ENCODE assay signal across 16 mouse cellular contexts in the genomic region with DNA sequence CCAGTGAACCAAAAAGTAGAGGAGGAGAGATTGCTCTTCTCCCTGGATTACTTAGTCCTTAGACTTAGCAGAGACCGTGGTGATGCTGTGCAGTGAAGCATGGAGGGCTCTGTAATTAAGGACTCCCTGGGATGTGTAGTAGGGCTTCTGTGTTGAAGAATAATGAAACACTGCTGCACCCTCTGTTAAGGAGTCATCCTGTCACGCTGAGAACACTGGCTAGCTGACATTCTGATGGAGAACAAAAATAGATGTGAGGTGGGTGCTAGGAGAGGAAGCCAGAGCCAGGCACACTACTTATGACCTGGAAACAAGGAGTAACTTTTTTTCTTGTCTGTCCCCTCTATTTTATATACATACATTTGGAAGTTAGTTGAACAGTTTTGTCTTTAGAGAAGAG. TPM values are rescaled to one million over a fixed set of nuclear protein-coding genes. Genes with fewer than 3 reads are reported as not detected.
DNase-seq lines count a peak whose midpoint lies in the region; ATAC-seq and TF ChIP-seq lines count a peak whose summit lies in the region.
"Had no signal": no experiment of that assay in that cellular context is flagged by ENCODE, and none has a peak within 500 bp of the region (broad histone marks: within the 10 kb centered on the region; RNA-seq: fewer than 3 reads in every experiment).

No protein-coding gene starts in this region.

- H3K4me3 ChIP-seq in heart, embryonic 13.5 days = no peak overlapping the region
- H3K4me3 ChIP-seq in kidney, adult 2 months (ENCODE audit: insufficient read depth, low read depth, low read length) = no peak overlapping the region
- H3K4me3 ChIP-seq in midbrain, embryonic 16.5 days (ENCODE audit: low read depth, low read length) = no peak overlapping the region
- no peak overlapping the region for H3K4me3 ChIP-seq in midbrain, postnatal 0 days (ENCODE audit: low read depth, low read length)
- H3K4me3 ChIP-seq: forebrain, embryonic 10.5 days; kidney, embryonic 15.5 days; lung, embryonic 15.5 days had no signal

- no peaks in the 10 kb centered on the region for H3K27me3 ChIP-seq in heart, embryonic 13.5 days (replicated peaks)
- H3K27me3 ChIP-seq in kidney, adult 2 months (replicated peaks; ENCODE audit: control insufficient read depth, insufficient read depth, low read length) = no peaks in the 10 kb centered on the region
- H3K27me3 ChIP-seq in midbrain, embryonic 16.5 days (ENCODE audit: control insufficient read depth, insufficient read depth, low read depth, low read length) = no peaks in the 10 kb centered on the region
- H3K27me3 ChIP-seq in midbrain, postnatal 0 days (ENCODE audit: insufficient read depth, low read length) = no peaks in the 10 kb centered on the region
- H3K27me3 ChIP-seq: kidney, embryonic 15.5 days; lung, embryonic 15.5 days had no signal

- H3K27ac ChIP-seq in heart, embryonic 13.5 days (replicated peaks) = peak overlapping the region; percentile 82
- H3K27ac ChIP-seq in kidney, adult 2 months (ENCODE audit: insufficient read depth, low read depth, low read length) = no peak overlapping the region
- H3K27ac ChIP-seq in midbrain, embryonic 16.5 days (ENCODE audit: low read length) = 0 out of 2 replicates have a peak overlapping the region, but pooled peaks have one; percentile 26
- H3K27ac ChIP-seq in midbrain, postnatal 0 days (ENCODE audit: low read depth, low read length) = no peak overlapping the region
- H3K27ac ChIP-seq: forebrain, embryonic 10.5 days; kidney, embryonic 15.5 days; liver, embryonic 14.5 days; lung, embryonic 15.5 days had no signal

- 32% methylated on average over 2 of the region's 2 CpGs for WGBS in heart, embryonic 13.5 days
- WGBS in kidney, adult 2 months = 15% methylated on average over 2 of the region's 2 CpGs
- WGBS in midbrain, embryonic 16.5 days = 12% methylated on average over 2 of the region's 2 CpGs
- WGBS in midbrain, postnatal 0 days = 10% methylated on average over 2 of the region's 2 CpGs

- ATAC-seq in heart, embryonic 13.5 days (ENCODE audit: extremely low read depth, insufficient number of reproducible peaks, low FRiP score, low TSS enrichment) = no peak
- ATAC-seq in midbrain, embryonic 16.5 days = no peak
- no peak for ATAC-seq in midbrain, postnatal 0 days (ENCODE audit: low FRiP score)
- ATAC-seq: inflammation-experienced regulatory T-cells, adult 6 months had no signal

- DNase-seq in heart, postnatal 14 days = no peak
- peak; percentile 23 for DNase-seq in kidney, adult 2 months
- no peak for DNase-seq in kidney, adult 18-20 months
- no peak for DNase-seq in midbrain, postnatal 0 days (ENCODE audit: low spot score)
- no peak for DNase-seq in adrenal gland, postnatal 25 days
- DNase-seq: cerebellum, adult 8-10 months; gastrocnemius, postnatal 10 days; lung, postnatal 4 days; thymus, postnatal 14 days had no signal

- intact Hi-C loops in heart, postnatal 14 days (cut with DNase I) = no loop called here

- TF ChIP-seq CTCF in kidney, adult 2 months (conservative IDR thresholded peaks at IDR 0.05; ENCODE audit: insufficient read depth, insufficient read length, low read depth, low read length) = no peak
- no peak for TF ChIP-seq CTCF in midbrain, postnatal 0 days (IDR thresholded peaks at IDR 0.05)

- no peak for TF ChIP-seq POLR2A in kidney, adult 2 months (IDR thresholded peaks at IDR 0.05; ENCODE audit: low read depth, low read length)

- peak overlapping the region; percentile 44 for H3K4me2 ChIP-seq in heart, embryonic 13.5 days
- no peak overlapping the region for H3K4me2 ChIP-seq in midbrain, embryonic 16.5 days (ENCODE audit: low read length)
- H3K4me2 ChIP-seq in midbrain, postnatal 0 days (ENCODE audit: low read depth, low read length, poor library complexity, severe bottlenecking) = no peak overlapping the region
- H3K4me2 ChIP-seq: kidney, embryonic 15.5 days; lung, embryonic 15.5 days had no signal

- peak overlapping the region; percentile 53; the same call in 1 of the 2 replicates for H3K9ac ChIP-seq in heart, embryonic 13.5 days
- H3K9ac ChIP-seq in midbrain, embryonic 16.5 days (ENCODE audit: low read depth, low read length) = no peak overlapping the region
- no peak overlapping the region for H3K9ac ChIP-seq in midbrain, postnatal 0 days (replicated peaks; ENCODE audit: low read length, poor library complexity, severe bottlenecking)
- H3K9ac ChIP-seq: kidney, embryonic 15.5 days; liver, embryonic 14.5 days; lung, embryonic 15.5 days had no signal

- no peaks in the 10 kb centered on the region for H3K9me3 ChIP-seq in heart, embryonic 13.5 days
- no peaks in the 10 kb centered on the region for H3K9me3 ChIP-seq in midbrain, embryonic 16.5 days (replicated peaks; ENCODE audit: control insufficient read depth, low read length, poor library complexity, severe bottlenecking)
- H3K9me3 ChIP-seq in midbrain, postnatal 0 days (ENCODE audit: low read length) = no peaks in the 10 kb centered on the region
- H3K9me3 ChIP-seq: forebrain, embryonic 10.5 days; kidney, embryonic 15.5 days; lung, embryonic 15.5 days had no signal

- peaks cover 45% of the 10 kb centered on the region for H3K4me1 ChIP-seq in heart, embryonic 13.5 days
- H3K4me1 ChIP-seq in kidney, adult 2 months (ENCODE audit: control insufficient read depth, insufficient read depth, low read length) = peaks cover 6% of the 10 kb centered on the region; the same call in 1 of the 2 replicates
- peaks cover 17% of the 10 kb centered on the region for H3K4me1 ChIP-seq in midbrain, embryonic 16.5 days (ENCODE audit: control insufficient read depth, insufficient read depth, low read length)
- H3K4me1 ChIP-seq in midbrain, postnatal 0 days (ENCODE audit: insufficient read depth, low read length) = no peaks in the 10 kb centered on the region; the same call in 1 of the 2 replicates
- H3K4me1 ChIP-seq: lung, embryonic 15.5 days had no signal

- H3K36me3 ChIP-seq in heart, embryonic 13.5 days = no peaks in the 10 kb centered on the region
- H3K36me3 ChIP-seq in kidney, adult 2 months (ENCODE audit: control insufficient read depth, insufficient read depth, low read length) = no peaks in the 10 kb centered on the region
- no peaks in the 10 kb centered on the region for H3K36me3 ChIP-seq in midbrain, embryonic 16.5 days (ENCODE audit: control insufficient read depth, insufficient read depth, low read length)
- no peaks in the 10 kb centered on the region for H3K36me3 ChIP-seq in midbrain, postnatal 0 days (ENCODE audit: insufficient read depth, low read length)
- H3K36me3 ChIP-seq: kidney, embryonic 15.5 days; lung, embryonic 15.5 days had no signal

RNA-seq across cellular contexts. Expression of a gene that starts 22.6 kb away (rescaled TPM):
- polyA plus RNA-seq in heart, embryonic 13.5 days (2015; fragmentation: Nextera tagmentation; extraction: Ambion mirVana) = 6.0 TPM in 2 replicates
- 10 to 100 TPM; 36.2 to 36.5 TPM for total RNA-seq in heart, postnatal 14 days (2021)
- polyA plus RNA-seq in kidney, adult 2 months (2012; rRNA removed) = 14.9 and 16.8 TPM in 2 replicates
- 28.1 and 31.6 TPM in 2 replicates for polyA plus RNA-seq in midbrain, embryonic 16.5 days (2015; fragmentation: Nextera tagmentation; extraction: Ambion mirVana)
- total RNA-seq in midbrain, postnatal 0 days (2014; rRNA removed) = 78.4 and 79.8 TPM in 2 replicates
- polyA plus RNA-seq in midbrain, postnatal 0 days (2015; fragmentation: Nextera tagmentation; extraction: Ambion mirVana) = 22.8 and 26.5 TPM in 2 replicates
- 24.1 and 29.4 TPM in 2 replicates for total RNA-seq in adrenal gland, postnatal 25 days (2021)

Comparison
In these comparisons a context has a peak if more than half of its experiments do, and no peak if none do; other contexts are left out.
1. H3K27ac ChIP-seq: peak in heart, embryonic 13.5 days (single experiment) and midbrain, embryonic 16.5 days (single experiment); none in kidney, adult 2 months (single experiment) and midbrain, postnatal 0 days (single experiment).